Mouse (Mus musculus): ENCODE data around the gene Abi3. TPM values are rescaled to one million over a fixed set of nuclear protein-coding genes. Genes with fewer than 3 reads are reported as not detected.

Gene Abi3
- polyA plus RNA-seq, 1 experiment = 1.3 TPM

- no peak for TF ChIP-seq EP300 (IDR thresholded peaks at IDR 0.05; ENCODE audit: insufficient read depth, low read depth, low read length)
- TF ChIP-seq POLR2A (IDR thresholded peaks at IDR 0.05; ENCODE audit: insufficient read depth, low read length) = no peak
- no peak for TF ChIP-seq CTCF (IDR thresholded peaks at IDR 0.05; ENCODE audit: low read depth, low read length)
- Histone ChIP-seq H3K36me3 (ENCODE audit: control insufficient read depth, insufficient read depth, low read length, poor library complexity, severe bottlenecking) (no peaks in the 10 kb centered on the region), H3K4me1 (ENCODE audit: control insufficient read depth, insufficient read depth, low read length) (peaks cover 11% of the 10 kb centered on the region), H3K4me3 (ENCODE audit: low read depth, low read length) (no peak overlapping the region), H3K9ac (ENCODE audit: low read depth, poor library complexity, severe bottlenecking) (no peak overlapping the region), H3K27ac (ENCODE audit: insufficient read depth, low read length) (no peak overlapping the region), H3K27me3 (ENCODE audit: control insufficient read depth, insufficient read depth, low read length, poor library complexity, severe bottlenecking) (no peaks in the 10 kb centered on the region), H3K9me3 (replicated peaks; ENCODE audit: control insufficient read depth, insufficient read depth, low read length, poor library complexity, severe bottlenecking) (no peaks in the 10 kb centered on the region)
Measured at GRCm38 (mm10) chr11:95809603-95810002, 32.7 kb downstream of the Abi3 start.

- Histone ChIP-seq H3K9ac (ENCODE audit: low read depth, poor library complexity, severe bottlenecking) (no peak overlapping the region), H3K4me1 (ENCODE audit: control insufficient read depth, insufficient read depth, low read length) (peaks cover 11% of the 10 kb centered on the region), H3K4me3 (ENCODE audit: low read depth, low read length) (no peak overlapping the region), H3K27ac (ENCODE audit: insufficient read depth, low read length) (no peak overlapping the region), H3K9me3 (replicated peaks; ENCODE audit: control insufficient read depth, insufficient read depth, low read length, poor library complexity, severe bottlenecking) (0 out of 2 replicates have a peak, but pooled peaks cover 8% of the 10 kb centered on the region), H3K36me3 (ENCODE audit: control insufficient read depth, insufficient read depth, low read length, poor library complexity, severe bottlenecking) (no peaks in the 10 kb centered on the region), H3K27me3 (ENCODE audit: control insufficient read depth, insufficient read depth, low read length, poor library complexity, severe bottlenecking) (no peaks in the 10 kb centered on the region)
- no peak for TF ChIP-seq CTCF (IDR thresholded peaks at IDR 0.05; ENCODE audit: low read depth, low read length)
- TF ChIP-seq EP300 (IDR thresholded peaks at IDR 0.05; ENCODE audit: insufficient read depth, low read depth, low read length) = no peak
- no peak for TF ChIP-seq POLR2A (IDR thresholded peaks at IDR 0.05; ENCODE audit: insufficient read depth, low read length)
Measured at GRCm38 (mm10) chr11:95808448-95809011, 33.7 kb downstream of the Abi3 start.

GRCm38 (mm10) chr11:95807884-95808283 is 34.4 kb downstream of the Abi3 start:
- Histone ChIP-seq H3K4me3 (ENCODE audit: low read depth, low read length) (no peak overlapping the region), H3K27ac (ENCODE audit: insufficient read depth, low read length) (no peak overlapping the region), H3K4me1 (ENCODE audit: control insufficient read depth, insufficient read depth, low read length) (peaks cover 11% of the 10 kb centered on the region), H3K27me3 (ENCODE audit: control insufficient read depth, insufficient read depth, low read length, poor library complexity, severe bottlenecking) (no peaks in the 10 kb centered on the region), H3K9me3 (replicated peaks; ENCODE audit: control insufficient read depth, insufficient read depth, low read length, poor library complexity, severe bottlenecking) (0 out of 2 replicates have a peak, but pooled peaks cover 8% of the 10 kb centered on the region), H3K9ac (ENCODE audit: low read depth, poor library complexity, severe bottlenecking) (no peak overlapping the region), H3K36me3 (ENCODE audit: control insufficient read depth, insufficient read depth, low read length, poor library complexity, severe bottlenecking) (no peaks in the 10 kb centered on the region)
- TF ChIP-seq CTCF (IDR thresholded peaks at IDR 0.05; ENCODE audit: low read depth, low read length) (no peak), EP300 (IDR thresholded peaks at IDR 0.05; ENCODE audit: insufficient read depth, low read depth, low read length) (no peak), POLR2A (IDR thresholded peaks at IDR 0.05; ENCODE audit: insufficient read depth, low read length) (no peak)

GRCm38 (mm10) chr11:95805527-95805926 is 36.7 kb downstream of the Abi3 start:
- H3K36me3 ChIP-seq (ENCODE audit: control insufficient read depth, insufficient read depth, low read length, poor library complexity, severe bottlenecking) = no peaks in the 10 kb centered on the region
- no peak overlapping the region for H3K4me3 ChIP-seq (ENCODE audit: low read depth, low read length)
- no peaks in the 10 kb centered on the region for H3K27me3 ChIP-seq (ENCODE audit: control insufficient read depth, insufficient read depth, low read length, poor library complexity, severe bottlenecking)
- peak overlapping the region; percentile 35 for H3K27ac ChIP-seq (ENCODE audit: insufficient read depth, low read length)
- no peak overlapping the region for H3K9ac ChIP-seq (ENCODE audit: low read depth, poor library complexity, severe bottlenecking)
- 0 out of 2 replicates have a peak, but pooled peaks cover 8% of the 10 kb centered on the region for H3K9me3 ChIP-seq (replicated peaks; ENCODE audit: control insufficient read depth, insufficient read depth, low read length, poor library complexity, severe bottlenecking)
- H3K4me1 ChIP-seq (ENCODE audit: control insufficient read depth, insufficient read depth, low read length) = peaks cover 9% of the 10 kb centered on the region
- peak; percentile 92 for TF ChIP-seq EP300 (IDR thresholded peaks at IDR 0.05; ENCODE audit: insufficient read depth, low read depth, low read length)
- no peak for TF ChIP-seq POLR2A (IDR thresholded peaks at IDR 0.05; ENCODE audit: insufficient read depth, low read length)
- TF ChIP-seq CTCF (IDR thresholded peaks at IDR 0.05; ENCODE audit: low read depth, low read length) = no peak

- H3K27ac ChIP-seq (ENCODE audit: insufficient read depth, low read length) = no peak overlapping the region
- H3K9me3 ChIP-seq (replicated peaks; ENCODE audit: control insufficient read depth, insufficient read depth, low read length, poor library complexity, severe bottlenecking) = 0 out of 2 replicates have a peak, but pooled peaks cover 8% of the 10 kb centered on the region
- no peak overlapping the region for H3K9ac ChIP-seq (ENCODE audit: low read depth, poor library complexity, severe bottlenecking)
- TF ChIP-seq EP300 (IDR thresholded peaks at IDR 0.05; ENCODE audit: insufficient read depth, low read depth, low read length) (no peak), POLR2A (IDR thresholded peaks at IDR 0.05; ENCODE audit: insufficient read depth, low read length) (no peak), CTCF (IDR thresholded peaks at IDR 0.05; ENCODE audit: low read depth, low read length) (no peak)
- no peak overlapping the region for H3K4me3 ChIP-seq (ENCODE audit: low read depth, low read length)
- H3K4me1 ChIP-seq (ENCODE audit: control insufficient read depth, insufficient read depth, low read length) = peaks cover 9% of the 10 kb centered on the region
- no peaks in the 10 kb centered on the region for H3K36me3 ChIP-seq (ENCODE audit: control insufficient read depth, insufficient read depth, low read length, poor library complexity, severe bottlenecking)
- no peaks in the 10 kb centered on the region for H3K27me3 ChIP-seq (ENCODE audit: control insufficient read depth, insufficient read depth, low read length, poor library complexity, severe bottlenecking)
Measured at GRCm38 (mm10) chr11:95805010-95805409, 37.3 kb downstream of the Abi3 start.

GRCm38 (mm10) chr11:95795582-95795981 is 46.7 kb downstream of the Abi3 start:
- H3K27ac ChIP-seq (ENCODE audit: insufficient read depth, low read length) = no peak overlapping the region
- no peaks in the 10 kb centered on the region for H3K36me3 ChIP-seq (ENCODE audit: control insufficient read depth, insufficient read depth, low read length, poor library complexity, severe bottlenecking)
- no peaks in the 10 kb centered on the region for H3K9me3 ChIP-seq (replicated peaks; ENCODE audit: control insufficient read depth, insufficient read depth, low read length, poor library complexity, severe bottlenecking)
- no peak overlapping the region for H3K4me3 ChIP-seq (ENCODE audit: low read depth, low read length)
- TF ChIP-seq CTCF (IDR thresholded peaks at IDR 0.05; ENCODE audit: low read depth, low read length) (no peak), EP300 (IDR thresholded peaks at IDR 0.05; ENCODE audit: insufficient read depth, low read depth, low read length) (no peak), POLR2A (IDR thresholded peaks at IDR 0.05; ENCODE audit: insufficient read depth, low read length) (no peak)
- no peaks in the 10 kb centered on the region for H3K4me1 ChIP-seq (ENCODE audit: control insufficient read depth, insufficient read depth, low read length)
- H3K9ac ChIP-seq (ENCODE audit: low read depth, poor library complexity, severe bottlenecking) = no peak overlapping the region
- H3K27me3 ChIP-seq (ENCODE audit: control insufficient read depth, insufficient read depth, low read length, poor library complexity, severe bottlenecking) = peaks cover 14% of the 10 kb centered on the region

Measured in ES-Bruce4 (cell line).